Mouse (Mus musculus): ENCODE measurements around the gene Tmem223. TPM values are rescaled to one million over a fixed set of nuclear protein-coding genes. Genes with fewer than 3 reads are reported as not detected.
A peak's percentile ranks its signal among the peaks of the same experiment; 100 is the strongest.

Gene Tmem223
- total and polyA plus RNA-seq, 3 experiments = 7.5 to 23.2 TPM; not detected in 1

GRCm38 (mm10) chr19:8790171-8790570, 19.4 kb downstream of the Tmem223 start:
- peaks cover 2 to 3% of the 10 kb centered on the region in 2 experiments; a peak in 1 of 4 replicates for H3K4me1 ChIP-seq (ENCODE audit: control insufficient read depth in 1 of 2, insufficient read depth in 2 of 2, low read length in 2 of 2)
- H3K4me3 ChIP-seq (ENCODE audit: control insufficient read depth in 1 of 2, insufficient read depth in 1 of 2, low read depth in 2 of 2, low read length in 2 of 2) = no peak overlapping the region
- no peaks in the 10 kb centered on the region for H3K9me3 ChIP-seq (replicated peaks; ENCODE audit: insufficient read depth, low read length)
- H3K79me2 ChIP-seq (ENCODE audit: control insufficient read depth, insufficient read depth, low read length, poor library complexity) = 0 out of 2 replicates have a peak, but pooled peaks cover 1% of the 10 kb centered on the region
- TF ChIP-seq MYC (IDR thresholded peaks at IDR 0.05; ENCODE audit: low read depth, low read length) (no peak), MAFK (IDR thresholded peaks at IDR 0.05; ENCODE audit: borderline replicate concordance, low read depth, low read length) (no peak), MAX (IDR thresholded peaks at IDR 0.05; ENCODE audit: low read length) (no peak), NRF1 (IDR thresholded peaks at IDR 0.05; ENCODE audit: insufficient read depth, low read depth, low read length, poor library complexity, severe bottlenecking) (no peak), HCFC1 (IDR thresholded peaks at IDR 0.05; ENCODE audit: low read depth, low read length) (no peak), RCOR1 (IDR thresholded peaks at IDR 0.05; ENCODE audit: low read depth, low read length) (no peak), POLR2A (IDR thresholded peaks at IDR 0.05; ENCODE audit: control insufficient read depth in 1 of 2, insufficient read depth in 1 of 2, low read depth in 1 of 2, low read length in 2 of 2, poor library complexity in 1 of 2) (no peak), MAZ (IDR thresholded peaks at IDR 0.05; ENCODE audit: low read depth, low read length) (no peak), KAT2A (conservative IDR thresholded peaks at IDR 0.05; ENCODE audit: low read depth, low read length) (no peak), SIN3A (IDR thresholded peaks at IDR 0.05; ENCODE audit: low read length) (no peak), MYB (IDR thresholded peaks at IDR 0.05; ENCODE audit: low read depth, low read length) (no peak)
- no peaks in the 10 kb centered on the region for H3K27me3 ChIP-seq (ENCODE audit: control insufficient read depth in 1 of 2, insufficient read depth in 2 of 2, low read length in 2 of 2)
- no peak overlapping the region for H3K9ac ChIP-seq (ENCODE audit: control insufficient read depth, low read depth, low read length, poor library complexity, severe bottlenecking)
- no peak for DNase-seq (ENCODE audit: low read depth, low spot score)
- H3K27ac ChIP-seq (ENCODE audit: control insufficient read depth, low read depth, low read length) = no peak overlapping the region
- peaks cover 4 to 6% of the 10 kb centered on the region in 2 experiments; a peak in 3 of 4 replicates for H3K36me3 ChIP-seq (ENCODE audit: control insufficient read depth in 1 of 2, insufficient read depth in 2 of 2, low read length in 2 of 2)

- Histone ChIP-seq H3K4me3 (ENCODE audit: control insufficient read depth in 1 of 2, insufficient read depth in 1 of 2, low read depth in 2 of 2, low read length in 2 of 2) (peak within 1 kb of the TSS; percentile 90 to 95), H3K79me2 (ENCODE audit: control insufficient read depth, insufficient read depth, low read length, poor library complexity) (peaks cover 22% of the 10 kb centered on the region), H3K4me1 (ENCODE audit: control insufficient read depth in 1 of 2, insufficient read depth in 2 of 2, low read length in 2 of 2) (peaks cover 4 to 19% of the 10 kb centered on the region in 2 experiments), H3K27me3 (ENCODE audit: control insufficient read depth in 1 of 2, insufficient read depth in 2 of 2, low read length in 2 of 2) (no peaks in the 10 kb centered on the region), H3K27ac (ENCODE audit: control insufficient read depth, low read depth, low read length) (peak within 1 kb of the TSS; percentile 89), H3K9ac (ENCODE audit: control insufficient read depth, low read depth, low read length, poor library complexity, severe bottlenecking) (peak within 1 kb of the TSS; percentile 88), H3K9me3 (replicated peaks; ENCODE audit: insufficient read depth, low read length) (no peaks in the 10 kb centered on the region), H3K36me3 (ENCODE audit: control insufficient read depth in 1 of 2, insufficient read depth in 2 of 2, low read length in 2 of 2) (peaks cover 3 to 18% of the 10 kb centered on the region in 2 experiments)
- peak; percentile 97 for DNase-seq (ENCODE audit: low read depth, low spot score)
- TF ChIP-seq MXI1 (IDR thresholded peaks at IDR 0.05; ENCODE audit: low read depth, low read length) (peak; percentile 89), ETS1 (IDR thresholded peaks at IDR 0.05; ENCODE audit: low read depth, low read length) (0 out of 2 replicates have a peak, but pooled peaks have one; percentile 15), GABPA (IDR thresholded peaks at IDR 0.05; ENCODE audit: low read depth, low read length) (no peak), HCFC1 (IDR thresholded peaks at IDR 0.05; ENCODE audit: low read depth, low read length) (peak; percentile 88), POLR2AphosphoS2 (IDR thresholded peaks at IDR 0.05; ENCODE audit: low read length) (peak; percentile 68; the same call in 1 of the 2 replicates), TBP (IDR thresholded peaks at IDR 0.05; ENCODE audit: low read depth, low read length) (peak; percentile 96), MEF2A (IDR thresholded peaks at IDR 0.05; ENCODE audit: extremely low read depth, insufficient replicate concordance, low read depth, low read length, poor library complexity, severe bottlenecking) (peak; percentile 27; the same call in 1 of the 2 replicates), NRF1 (IDR thresholded peaks at IDR 0.05; ENCODE audit: insufficient read depth, low read depth, low read length, poor library complexity, severe bottlenecking) (no peak), POLR2A (IDR thresholded peaks at IDR 0.05; ENCODE audit: control insufficient read depth in 1 of 2, insufficient read depth in 1 of 2, low read depth in 1 of 2, low read length in 2 of 2, poor library complexity in 1 of 2) (peak; percentile 79 to 97; a peak in 3 of 4 replicates), EP300 (IDR thresholded peaks at IDR 0.05; ENCODE audit: low read depth in 1 of 2, low read length in 2 of 2) (no peak; a peak in 2 of 4 replicates), RCOR1 (IDR thresholded peaks at IDR 0.05; ENCODE audit: low read depth, low read length) (peak; percentile 68), JUND (IDR thresholded peaks at IDR 0.05; ENCODE audit: low read depth, low read length) (no peak), ZKSCAN1 (IDR thresholded peaks at IDR 0.05; ENCODE audit: low read depth, low read length) (no peak), NELFE (IDR thresholded peaks at IDR 0.05; ENCODE audit: low read depth, low read length) (peak; percentile 83), RAD21 (IDR thresholded peaks at IDR 0.05; ENCODE audit: low read depth, low read length) (no peak), USF1 (IDR thresholded peaks at IDR 0.05; ENCODE audit: low read depth, low read length) (peak; percentile 81), CHD2 (IDR thresholded peaks at IDR 0.05; ENCODE audit: low read length) (0 out of 2 replicates have a peak, but pooled peaks have one; percentile 12), TAL1 (IDR thresholded peaks at IDR 0.05; ENCODE audit: low read length) (no peak), MYB (IDR thresholded peaks at IDR 0.05; ENCODE audit: low read depth, low read length) (0 out of 2 replicates have a peak, but pooled peaks have one; percentile 12), GATA1 (IDR thresholded peaks at IDR 0.05; ENCODE audit: low read depth, low read length) (no peak), ZMIZ1 (IDR thresholded peaks at IDR 0.05; ENCODE audit: low read depth, low read length) (peak; percentile 76; the same call in 1 of the 2 replicates), CTCF (IDR thresholded peaks at IDR 0.05 in 2 of 3, conservative IDR thresholded peaks at IDR 0.05 in 1 of 3; ENCODE audit: control insufficient read depth in 1 of 3, insufficient read depth in 1 of 3, low read depth in 2 of 3, low read length in 3 of 3, poor library complexity in 1 of 3, severe bottlenecking in 1 of 3) (no peak), SIN3A (IDR thresholded peaks at IDR 0.05; ENCODE audit: low read length) (peak; percentile 93)
Measured at GRCm38 (mm10) chr19:8798264-8798946, 27.6 kb downstream of the Tmem223 start, which contains the start of gene Polr2g. Polr2g (minus strand) TSS chr19:8798577.

Data from MEL (cell line).